Mouse (Mus musculus): ENCODE data around the gene Mif4gd. TPM values are rescaled to one million over a fixed set of nuclear protein-coding genes. Genes with fewer than 3 reads are reported as not detected.

Mif4gd gene
- polyA plus RNA-seq, 1 experiment from 2014 or later = 15.2 TPM

DNA sequence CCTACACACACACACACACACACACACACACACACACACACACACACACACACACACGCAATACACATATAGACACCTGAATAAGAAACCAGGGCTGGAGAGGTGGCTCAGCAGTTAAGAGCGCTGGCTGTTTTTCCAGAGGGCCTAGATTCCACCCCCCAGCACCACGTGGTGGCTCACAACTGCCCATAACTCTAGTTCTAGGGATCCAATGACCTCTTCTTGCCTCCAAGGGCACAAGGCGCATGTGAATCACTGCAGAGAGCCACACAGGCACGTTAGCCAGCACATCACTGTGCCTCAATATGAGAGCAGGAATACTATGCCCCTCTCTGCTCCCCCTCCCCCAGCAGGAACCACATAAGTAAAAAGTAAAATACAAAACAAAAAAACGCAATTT is 4.1 kb upstream of the Mif4gd start:
- 84% methylated on average over 6 of the region's 6 CpGs for WGBS
- Histone ChIP-seq H3K4me2 (no peak overlapping the region), H3K4me3 (replicated peaks) (no peak overlapping the region), H3K4me1 (peaks cover 14% of the 10 kb centered on the region), H3K9me3 (no peaks in the 10 kb centered on the region), H3K27me3 (peaks cover 5% of the 10 kb centered on the region; the same call in 1 of the 2 replicates), H3K9ac (no peak overlapping the region; the same call in 1 of the 2 replicates), H3K36me3 (replicated peaks) (peaks cover 37% of the 10 kb centered on the region), H3K27ac (no peak overlapping the region)
- no peak for ATAC-seq (ENCODE audit: low FRiP score)

DNA sequence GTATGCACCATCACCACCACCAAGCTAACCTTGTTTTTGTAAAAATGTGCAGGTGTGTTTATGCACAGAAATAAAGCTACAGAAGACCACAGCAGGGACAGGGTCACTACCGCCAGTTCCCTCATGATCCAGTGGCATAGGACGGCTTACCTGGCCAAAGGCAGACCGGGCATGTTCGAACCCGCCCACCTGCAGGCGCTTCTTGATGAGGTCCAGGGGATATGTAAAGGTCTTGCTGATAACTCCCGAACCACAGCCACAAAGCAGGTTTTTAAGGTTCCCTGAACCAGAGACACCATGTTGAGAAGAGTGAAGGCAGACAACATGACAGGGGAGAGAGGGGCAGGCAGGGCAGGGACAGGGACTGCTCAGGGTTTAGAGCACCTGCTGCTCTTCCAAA is 3.6 kb upstream of the Mif4gd start:
- Histone ChIP-seq H3K9me3 (no peaks in the 10 kb centered on the region), H3K4me3 (replicated peaks) (no peak overlapping the region), H3K4me2 (no peak overlapping the region), H3K9ac (no peak overlapping the region), H3K36me3 (replicated peaks) (peaks cover 33% of the 10 kb centered on the region), H3K27me3 (peaks cover 5% of the 10 kb centered on the region; the same call in 1 of the 2 replicates), H3K27ac (no peak overlapping the region), H3K4me1 (peaks cover 20% of the 10 kb centered on the region)
- no peak for ATAC-seq (ENCODE audit: low FRiP score)
- 94% methylated on average over 7 of the region's 7 CpGs for WGBS

DNA sequence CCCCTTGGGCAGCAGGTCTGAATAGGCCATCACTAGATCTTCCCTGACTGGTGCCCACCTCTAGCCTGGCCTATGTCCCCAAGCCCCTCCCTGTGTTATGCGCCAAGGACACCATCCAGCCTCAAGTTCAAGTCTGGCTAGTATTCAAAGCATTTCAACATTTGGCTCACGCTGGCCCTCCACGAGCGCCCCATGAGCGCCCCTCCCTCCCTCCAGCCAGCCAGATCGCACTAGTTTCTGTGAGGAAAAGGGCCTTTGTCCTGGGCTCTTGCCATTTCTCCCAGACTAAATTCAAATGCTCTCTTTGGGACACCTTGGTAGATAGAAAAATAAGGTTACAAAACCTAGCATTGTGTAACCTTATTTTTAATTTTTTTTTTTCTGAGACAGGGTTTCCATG is 3.1 kb upstream of the Mif4gd start:
- WGBS = 90% methylated on average over 6 of the region's 6 CpGs
- Histone ChIP-seq H3K36me3 (replicated peaks) (peaks cover 28% of the 10 kb centered on the region), H3K4me1 (peaks cover 21% of the 10 kb centered on the region), H3K9ac (no peak overlapping the region), H3K9me3 (no peaks in the 10 kb centered on the region), H3K4me3 (replicated peaks) (no peak overlapping the region), H3K27me3 (peaks cover 5% of the 10 kb centered on the region; the same call in 1 of the 2 replicates), H3K4me2 (no peak overlapping the region), H3K27ac (no peak overlapping the region)
- no peak for ATAC-seq (ENCODE audit: low FRiP score)

DNA sequence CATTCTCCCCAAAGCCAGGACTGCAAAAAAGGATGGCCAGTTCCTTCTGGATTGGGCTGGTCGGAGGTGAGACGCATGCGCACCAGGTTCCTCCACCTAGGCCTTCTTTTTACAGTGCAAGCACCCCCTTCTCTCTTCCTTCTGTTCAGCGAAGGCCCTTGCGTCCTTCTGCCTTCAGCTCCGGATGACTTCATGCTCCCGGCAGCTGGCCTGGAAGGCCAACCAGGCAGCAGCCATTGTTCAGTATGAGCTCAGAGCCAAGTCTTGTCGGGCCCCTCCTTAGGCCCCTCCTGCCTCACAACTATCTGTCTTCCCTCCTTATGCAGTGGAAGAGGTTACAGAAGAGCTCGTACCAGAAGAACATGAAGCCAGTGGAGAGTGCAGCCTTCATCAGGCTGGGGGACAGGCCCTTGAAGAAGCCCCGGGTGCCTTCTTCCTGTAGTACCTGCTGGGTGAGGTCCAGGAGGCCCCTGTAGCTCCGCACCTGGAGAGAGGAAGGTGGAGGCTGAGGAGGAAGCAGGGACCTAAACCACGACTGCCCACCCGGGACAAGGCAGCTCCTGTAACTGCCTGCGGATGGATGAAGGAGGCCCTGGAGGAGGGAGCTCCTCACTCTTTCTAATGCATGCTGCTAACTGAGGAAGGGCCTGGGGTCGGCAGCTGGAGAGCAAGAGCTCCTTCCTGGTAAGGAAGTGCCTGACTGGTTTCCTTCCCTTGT is 2.5 kb upstream of the Mif4gd start:
- Histone ChIP-seq H3K4me1 (peaks cover 21% of the 10 kb centered on the region), H3K36me3 (replicated peaks) (peaks cover 22% of the 10 kb centered on the region), H3K27ac (no peak overlapping the region), H3K9me3 (no peaks in the 10 kb centered on the region), H3K4me3 (replicated peaks) (no peak overlapping the region), H3K9ac (no peak overlapping the region), H3K4me2 (no peak overlapping the region), H3K27me3 (peaks cover 5% of the 10 kb centered on the region; the same call in 1 of the 2 replicates)
- no peak for ATAC-seq (ENCODE audit: low FRiP score)
- 88% methylated on average over 15 of the region's 15 CpGs for WGBS

DNA sequence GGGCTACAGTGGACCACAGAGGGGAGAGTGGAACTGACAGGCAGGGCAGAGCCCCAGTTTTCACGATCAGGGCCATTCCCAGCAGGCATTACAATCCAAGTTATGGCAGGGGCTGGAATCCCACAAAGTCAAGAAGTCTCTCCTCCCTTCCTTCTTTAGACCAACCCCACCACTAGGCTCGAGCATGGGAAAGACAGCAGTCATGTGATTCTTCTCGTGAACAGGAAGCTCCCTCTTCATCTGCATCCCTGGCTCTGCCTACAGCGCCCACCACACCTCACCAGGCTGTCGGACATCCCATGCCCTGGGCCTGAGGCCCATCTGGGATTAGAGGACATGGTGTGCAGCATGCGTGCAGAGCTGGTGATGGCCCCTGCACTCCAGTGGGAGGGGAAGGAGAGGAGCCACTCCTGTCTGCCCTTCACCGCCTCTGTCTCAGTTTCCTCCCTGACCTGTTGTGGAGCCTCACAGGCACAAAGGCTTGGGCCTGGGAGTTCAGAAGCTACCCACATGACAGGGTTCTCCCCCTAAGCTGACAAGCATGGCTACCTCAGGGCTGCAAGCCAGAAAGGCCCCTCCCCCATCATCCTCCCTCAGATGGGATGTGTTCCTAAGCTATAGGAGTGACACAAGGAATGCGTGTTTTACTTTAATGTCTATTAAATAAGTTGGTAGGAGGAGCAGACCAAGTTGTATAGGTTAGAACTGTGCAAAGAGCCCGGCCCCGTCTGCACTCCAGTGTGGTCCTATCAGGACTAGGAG is 1.8 kb upstream of the Mif4gd start:
- H3K36me3 ChIP-seq (replicated peaks) = peaks cover 20% of the 10 kb centered on the region
- 90% methylated on average over 10 of the region's 10 CpGs for WGBS
- H3K9ac ChIP-seq = no peak overlapping the region
- no peak for ATAC-seq (ENCODE audit: low FRiP score)
- no peak overlapping the region for H3K4me3 ChIP-seq (replicated peaks)
- H3K4me1 ChIP-seq = peaks cover 21% of the 10 kb centered on the region
- H3K4me2 ChIP-seq = no peak overlapping the region
- H3K27me3 ChIP-seq = peaks cover 5% of the 10 kb centered on the region; the same call in 1 of the 2 replicates
- H3K27ac ChIP-seq = no peak overlapping the region
- no peaks in the 10 kb centered on the region for H3K9me3 ChIP-seq

DNA sequence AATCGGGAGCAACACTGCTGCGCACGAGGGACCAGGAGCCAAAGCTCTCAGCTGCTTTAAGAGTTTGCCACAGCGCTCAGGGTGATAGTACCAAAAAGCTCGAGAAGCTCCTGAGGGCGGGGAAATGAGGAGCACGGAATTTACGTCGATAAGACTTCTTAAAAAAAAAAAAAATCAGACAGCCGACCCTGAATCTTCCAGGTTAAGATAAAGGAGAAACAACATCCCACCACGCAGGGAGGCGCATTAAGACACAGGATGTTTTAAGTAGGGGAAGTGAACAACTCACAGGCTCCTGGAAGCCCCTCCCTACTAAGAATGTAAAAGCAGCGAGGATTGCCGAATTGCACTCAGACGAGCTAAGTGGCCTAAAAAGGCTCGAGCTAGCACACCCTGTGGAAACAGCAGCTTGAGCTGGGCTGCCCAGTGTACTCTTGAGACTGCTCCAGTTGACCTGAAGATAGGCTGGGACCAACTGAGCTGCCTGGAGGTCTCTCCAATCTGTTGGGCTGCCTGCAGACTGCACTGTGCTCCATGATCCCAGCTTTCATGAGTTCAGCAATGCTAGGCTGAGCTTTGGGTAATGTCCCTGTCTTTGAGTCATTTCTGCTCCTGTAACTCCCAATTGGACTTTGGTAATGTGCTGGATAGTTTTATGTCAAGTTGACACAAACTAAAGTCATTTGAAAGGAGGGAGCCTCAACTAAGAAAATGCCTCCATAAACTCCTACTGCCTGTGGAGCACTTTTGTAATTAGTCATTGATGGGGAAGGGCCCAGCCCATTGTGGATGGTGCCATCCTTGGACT is 573 bp upstream of the Mif4gd start:
- Histone ChIP-seq H3K27me3 (peaks cover 5% of the 10 kb centered on the region; the same call in 1 of the 2 replicates), H3K4me3 (replicated peaks) (peak overlapping the region; percentile 60), H3K36me3 (replicated peaks) (peaks cover 32% of the 10 kb centered on the region), H3K4me1 (peaks cover 21% of the 10 kb centered on the region), H3K27ac (peak overlapping the region; percentile 86), H3K4me2 (peak overlapping the region; percentile 87), H3K9ac (peak overlapping the region; percentile 69), H3K9me3 (no peaks in the 10 kb centered on the region)
- no peak; the same call in 1 of the 2 replicates for ATAC-seq (ENCODE audit: low FRiP score)
- WGBS = 2% methylated on average over 16 of the region's 16 CpGs

DNA sequence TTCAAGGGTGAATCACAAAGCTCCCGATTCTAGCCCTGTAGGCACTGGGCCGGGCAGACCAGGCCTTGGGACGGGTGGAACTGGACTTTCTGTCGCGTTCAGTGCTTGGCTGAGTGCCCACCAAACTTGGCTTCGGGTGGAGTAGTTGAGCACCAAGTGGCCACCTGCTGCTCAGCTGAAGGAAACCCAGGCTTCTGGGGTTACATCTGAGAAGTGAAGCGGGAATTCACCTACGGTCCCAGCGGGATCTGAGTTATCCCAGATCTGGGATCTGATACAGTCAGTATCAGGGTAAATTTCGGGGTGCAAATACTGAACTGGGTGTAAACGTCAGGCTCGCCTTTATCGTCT is 735 bp downstream of the Mif4gd start:
- H3K27ac ChIP-seq = peak overlapping the region; percentile 80
- peak overlapping the region; percentile 87 for H3K4me2 ChIP-seq
- peak; percentile 45; the same call in 1 of the 2 replicates for ATAC-seq (ENCODE audit: low FRiP score)
- H3K27me3 ChIP-seq = peaks cover 5% of the 10 kb centered on the region; the same call in 1 of the 2 replicates
- H3K9ac ChIP-seq = peak overlapping the region; percentile 69
- WGBS = under 1% methylated on average over 13 of the region's 13 CpGs
- peaks cover 21% of the 10 kb centered on the region for H3K4me1 ChIP-seq
- peak overlapping the region; percentile 60 for H3K4me3 ChIP-seq (replicated peaks)
- no peaks in the 10 kb centered on the region for H3K9me3 ChIP-seq
- peaks cover 44% of the 10 kb centered on the region for H3K36me3 ChIP-seq (replicated peaks)

DNA sequence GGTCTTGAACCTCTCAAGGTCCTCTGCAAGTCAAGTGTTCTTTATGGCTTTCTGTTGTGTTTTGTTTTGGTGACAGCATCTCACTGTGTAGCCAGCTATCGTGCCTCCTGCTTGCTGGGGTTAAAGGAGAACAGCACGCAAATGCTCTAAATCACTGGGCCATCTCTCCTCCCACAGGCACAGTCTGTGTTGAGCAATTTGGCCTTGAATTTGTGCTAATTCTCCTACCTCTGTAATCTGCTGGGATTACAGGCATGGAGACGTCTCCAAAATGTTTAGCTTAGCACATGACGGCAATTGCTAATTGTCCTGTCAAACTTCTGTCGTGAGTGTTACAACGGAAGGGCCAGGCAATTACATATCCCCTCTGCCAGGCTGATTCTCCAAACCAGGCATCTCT is 1.6 kb downstream of the Mif4gd start:
- peaks cover 49% of the 10 kb centered on the region for H3K36me3 ChIP-seq (replicated peaks)
- ATAC-seq (ENCODE audit: low FRiP score) = no peak
- H3K9ac ChIP-seq = no peak overlapping the region
- WGBS = 78% methylated on average over 6 of the region's 6 CpGs
- H3K4me3 ChIP-seq (replicated peaks) = no peak overlapping the region
- H3K27ac ChIP-seq = no peak overlapping the region
- H3K27me3 ChIP-seq = peaks cover 5% of the 10 kb centered on the region; the same call in 1 of the 2 replicates
- no peaks in the 10 kb centered on the region for H3K9me3 ChIP-seq
- H3K4me2 ChIP-seq = peak overlapping the region; percentile 87; the same call in 1 of the 2 replicates
- peaks cover 21% of the 10 kb centered on the region for H3K4me1 ChIP-seq

DNA sequence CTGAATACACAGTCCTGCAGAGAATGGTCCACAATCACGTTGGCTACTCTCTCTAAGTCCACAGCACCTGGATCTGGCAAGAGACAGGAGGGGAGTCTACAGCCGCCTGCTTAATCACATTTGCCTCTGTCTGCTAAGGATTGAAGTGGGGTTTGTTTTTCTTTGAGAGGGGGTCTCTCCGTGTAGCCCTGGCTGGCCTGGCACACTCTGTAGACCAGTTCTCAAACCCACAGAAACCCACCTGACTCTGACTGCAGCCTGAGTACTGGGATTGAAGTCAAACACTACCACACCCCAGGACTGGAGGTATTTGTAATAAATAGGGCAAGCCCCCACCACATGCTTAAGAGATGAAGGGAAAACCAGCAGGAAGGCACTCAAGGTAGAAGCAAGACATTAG is 3.2 kb downstream of the Mif4gd start:
- WGBS = 77% methylated on average over 3 of the region's 3 CpGs
- peaks cover 48% of the 10 kb centered on the region for H3K36me3 ChIP-seq (replicated peaks)
- no peak overlapping the region for H3K9ac ChIP-seq

DNA sequence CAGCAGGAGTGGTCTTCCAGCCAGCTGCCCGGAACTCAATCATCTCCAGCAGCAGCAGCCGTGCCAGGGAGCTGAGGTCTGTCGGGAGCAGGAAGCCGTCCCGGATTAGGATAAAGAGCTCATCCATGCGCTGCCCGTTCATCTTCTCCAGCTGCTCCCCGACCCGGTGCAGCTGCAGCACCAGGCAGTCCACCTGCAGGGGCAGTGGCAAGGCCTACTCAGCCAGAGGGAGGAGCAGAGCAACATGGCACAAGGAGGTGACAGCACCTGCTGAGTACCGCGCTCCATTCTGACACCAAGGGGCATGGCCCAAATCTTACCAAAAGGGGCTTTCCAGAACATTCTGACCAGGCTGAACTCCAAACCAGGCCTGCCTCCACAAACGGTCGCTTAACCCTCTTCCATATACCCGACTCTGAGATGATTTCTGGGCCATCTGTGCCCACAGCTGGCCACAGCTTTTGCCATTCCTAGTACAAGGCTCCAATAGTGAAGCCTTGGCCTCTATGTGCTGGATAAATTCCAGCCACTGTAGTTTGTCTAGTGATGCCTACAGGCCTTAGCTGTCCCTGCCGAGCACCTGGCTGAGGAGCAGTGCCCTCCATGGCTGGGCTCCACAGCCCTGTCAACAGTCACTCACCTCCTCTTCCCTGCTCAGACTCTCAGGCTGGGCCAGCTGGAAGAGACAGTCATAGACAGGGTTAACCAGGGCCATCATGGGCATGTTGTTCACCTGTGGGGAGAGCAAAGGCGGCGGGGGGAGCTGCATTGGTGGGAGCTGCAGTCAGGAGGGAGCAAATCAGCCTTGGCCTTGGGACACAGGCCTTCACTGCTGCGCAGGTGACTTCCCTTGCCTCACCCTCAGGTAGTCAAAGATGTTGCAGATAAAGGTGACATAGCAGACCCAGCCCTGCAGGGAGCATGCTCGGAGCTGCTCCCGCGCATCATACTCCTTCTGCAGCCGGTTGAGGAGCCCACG is 4.1 kb downstream of the Mif4gd start:
- no peak overlapping the region for H3K9ac ChIP-seq
- H3K4me1 ChIP-seq = peaks cover 36% of the 10 kb centered on the region
- no peaks in the 10 kb centered on the region for H3K9me3 ChIP-seq
- H3K27me3 ChIP-seq = no peaks in the 10 kb centered on the region
- ATAC-seq (ENCODE audit: low FRiP score) = no peak
- H3K4me2 ChIP-seq = no peak overlapping the region
- WGBS = 85% methylated on average over 22 of the region's 23 CpGs
- H3K36me3 ChIP-seq (replicated peaks) = peaks cover 46% of the 10 kb centered on the region
- no peak overlapping the region for H3K27ac ChIP-seq
- H3K4me3 ChIP-seq (replicated peaks) = no peak overlapping the region

More for the DNA sequence above, 3.2 kb downstream of the Mif4gd start:
- no peak for ATAC-seq (ENCODE audit: low FRiP score)
- H3K27me3 ChIP-seq = peaks cover 5% of the 10 kb centered on the region; the same call in 1 of the 2 replicates
- H3K27ac ChIP-seq = no peak overlapping the region
- peaks cover 34% of the 10 kb centered on the region for H3K4me1 ChIP-seq
- no peak overlapping the region for H3K4me3 ChIP-seq (replicated peaks)
- no peaks in the 10 kb centered on the region for H3K9me3 ChIP-seq
- H3K4me2 ChIP-seq = no peak overlapping the region

DNA sequence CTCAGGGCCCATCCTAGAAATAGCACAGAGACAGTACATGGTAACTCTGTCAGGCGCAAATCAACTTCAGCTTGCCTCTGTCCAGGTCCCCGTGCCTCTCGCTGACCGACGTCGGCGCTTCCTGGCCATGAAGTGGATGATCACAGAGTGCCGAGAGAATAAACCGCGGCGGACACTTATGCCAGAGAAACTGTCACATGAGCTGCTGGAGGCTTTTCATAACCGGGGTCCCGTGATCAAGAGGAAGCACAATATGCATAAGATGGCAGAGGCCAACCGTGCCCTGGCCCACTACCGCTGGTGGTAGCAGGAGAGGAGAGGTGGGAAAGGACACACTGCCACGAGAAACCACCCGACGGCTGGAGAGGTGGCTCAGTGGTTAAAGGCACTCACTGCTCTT is 6.0 kb downstream of the Mif4gd start:
- Histone ChIP-seq H3K36me3 (replicated peaks) (peaks cover 46% of the 10 kb centered on the region), H3K9ac (no peak overlapping the region), H3K27me3 (no peaks in the 10 kb centered on the region), H3K4me2 (no peak overlapping the region), H3K27ac (no peak overlapping the region), H3K9me3 (no peaks in the 10 kb centered on the region), H3K4me3 (replicated peaks) (no peak overlapping the region), H3K4me1 (peaks cover 34% of the 10 kb centered on the region)
- WGBS = 91% methylated on average over 18 of the region's 18 CpGs
- no peak for ATAC-seq (ENCODE audit: low FRiP score)

Data from forebrain, embryonic 12.5 days (tissue).